Mouse (Mus musculus): ENCODE data around the gene Psmd11. TPM values are rescaled to one million over a fixed set of nuclear protein-coding genes. Genes with fewer than 3 reads are reported as not detected.

Gene Psmd11
- polyA plus RNA-seq, 1 experiment from 2014 or later: 300 TPM

GRCm38 (mm10) chr11:80484191-80484791, 55.9 kb downstream of the Psmd11 start:
- Histone ChIP-seq H3K36me3 (ENCODE audit: control insufficient read depth, insufficient read depth, low read length) (no peaks in the 10 kb centered on the region), H3K4me2 (replicated peaks; ENCODE audit: low read depth, low read length) (no peak overlapping the region), H3K9me3 (ENCODE audit: control insufficient read depth, low read length) (no peaks in the 10 kb centered on the region), H3K9ac (ENCODE audit: low read depth, low read length) (no peak overlapping the region), H3K27me3 (ENCODE audit: control insufficient read depth, insufficient read depth, low read length) (no peaks in the 10 kb centered on the region), H3K4me1 (ENCODE audit: control insufficient read depth, insufficient read depth, low read length) (peaks cover 9% of the 10 kb centered on the region), H3K4me3 (ENCODE audit: low read length) (no peak overlapping the region), H3K27ac (ENCODE audit: low read depth, low read length) (no peak overlapping the region)
- 30% methylated on average over 12 of the region's 12 CpGs for WGBS
- peak; percentile 68 for ATAC-seq (ENCODE audit: low FRiP score, low TSS enrichment)

GRCm38 (mm10) chr11:80485120-80485551, 56.7 kb downstream of the Psmd11 start:
- 77% methylated on average over 9 of the region's 9 CpGs for WGBS

GRCm38 (mm10) chr11:80485622-80486206, 57.3 kb downstream of the Psmd11 start:
- no peaks in the 10 kb centered on the region for H3K36me3 ChIP-seq (ENCODE audit: control insufficient read depth, insufficient read depth, low read length)
- no peak overlapping the region for H3K4me2 ChIP-seq (replicated peaks; ENCODE audit: low read depth, low read length)
- H3K9ac ChIP-seq (ENCODE audit: low read depth, low read length): no peak overlapping the region
- H3K27ac ChIP-seq (ENCODE audit: low read depth, low read length): no peak overlapping the region
- H3K27me3 ChIP-seq (ENCODE audit: control insufficient read depth, insufficient read depth, low read length): no peaks in the 10 kb centered on the region
- ATAC-seq (ENCODE audit: low FRiP score, low TSS enrichment): no peak
- H3K4me1 ChIP-seq (ENCODE audit: control insufficient read depth, insufficient read depth, low read length): peaks cover 14% of the 10 kb centered on the region
- H3K9me3 ChIP-seq (ENCODE audit: control insufficient read depth, low read length): no peaks in the 10 kb centered on the region
- WGBS: 74% methylated on average over 10 of the region's 10 CpGs
- no peak overlapping the region for H3K4me3 ChIP-seq (ENCODE audit: low read length)

More at GRCm38 (mm10) chr11:80485120-80485551, 56.7 kb downstream of the Psmd11 start:
- no peak for ATAC-seq (ENCODE audit: low FRiP score, low TSS enrichment)
- H3K9ac ChIP-seq (ENCODE audit: low read depth, low read length): no peak overlapping the region
- no peak overlapping the region for H3K4me2 ChIP-seq (replicated peaks; ENCODE audit: low read depth, low read length)
- no peak overlapping the region for H3K4me3 ChIP-seq (ENCODE audit: low read length)
- peaks cover 13% of the 10 kb centered on the region for H3K4me1 ChIP-seq (ENCODE audit: control insufficient read depth, insufficient read depth, low read length)
- H3K27ac ChIP-seq (ENCODE audit: low read depth, low read length): no peak overlapping the region
- H3K27me3 ChIP-seq (ENCODE audit: control insufficient read depth, insufficient read depth, low read length): no peaks in the 10 kb centered on the region
- no peaks in the 10 kb centered on the region for H3K36me3 ChIP-seq (ENCODE audit: control insufficient read depth, insufficient read depth, low read length)
- no peaks in the 10 kb centered on the region for H3K9me3 ChIP-seq (ENCODE audit: control insufficient read depth, low read length)

- no peaks in the 10 kb centered on the region for H3K9me3 ChIP-seq (ENCODE audit: control insufficient read depth, low read length)
- no peak overlapping the region for H3K9ac ChIP-seq (ENCODE audit: low read depth, low read length)
- peaks cover 14% of the 10 kb centered on the region for H3K4me1 ChIP-seq (ENCODE audit: control insufficient read depth, insufficient read depth, low read length)
- ATAC-seq (ENCODE audit: low FRiP score, low TSS enrichment): no peak
- no peaks in the 10 kb centered on the region for H3K27me3 ChIP-seq (ENCODE audit: control insufficient read depth, insufficient read depth, low read length)
- no peak overlapping the region for H3K4me2 ChIP-seq (replicated peaks; ENCODE audit: low read depth, low read length)
- WGBS: 72% methylated on average over 15 of the region's 15 CpGs
- no peak overlapping the region for H3K4me3 ChIP-seq (ENCODE audit: low read length)
- H3K36me3 ChIP-seq (ENCODE audit: control insufficient read depth, insufficient read depth, low read length): no peaks in the 10 kb centered on the region
- no peak overlapping the region for H3K27ac ChIP-seq (ENCODE audit: low read depth, low read length)
Observed at GRCm38 (mm10) chr11:80487904-80488587, 59.6 kb downstream of the Psmd11 start.

GRCm38 (mm10) chr11:80489172-80489881, 60.9 kb downstream of the Psmd11 start:
- ATAC-seq (ENCODE audit: low FRiP score, low TSS enrichment): no peak

GRCm38 (mm10) chr11:80489882-80490196, 61.4 kb downstream of the Psmd11 start:
- 42% methylated on average over 5 of the region's 5 CpGs for WGBS
- H3K4me2 ChIP-seq (replicated peaks; ENCODE audit: low read depth, low read length): no peak overlapping the region; the same call in 1 of the 2 replicates
- H3K9me3 ChIP-seq (ENCODE audit: control insufficient read depth, low read length): no peaks in the 10 kb centered on the region
- H3K36me3 ChIP-seq (ENCODE audit: control insufficient read depth, insufficient read depth, low read length): no peaks in the 10 kb centered on the region
- no peak overlapping the region for H3K27ac ChIP-seq (ENCODE audit: low read depth, low read length)
- peak overlapping the region; percentile 18; the same call in 1 of the 2 replicates for H3K9ac ChIP-seq (ENCODE audit: low read depth, low read length)
- no peaks in the 10 kb centered on the region for H3K27me3 ChIP-seq (ENCODE audit: control insufficient read depth, insufficient read depth, low read length)
- peaks cover 14% of the 10 kb centered on the region for H3K4me1 ChIP-seq (ENCODE audit: control insufficient read depth, insufficient read depth, low read length)
- H3K4me3 ChIP-seq (ENCODE audit: low read length): no peak overlapping the region
- no peak for ATAC-seq (ENCODE audit: low FRiP score, low TSS enrichment)

More at GRCm38 (mm10) chr11:80489172-80489881, 60.9 kb downstream of the Psmd11 start:
- Histone ChIP-seq H3K9me3 (ENCODE audit: control insufficient read depth, low read length) (no peaks in the 10 kb centered on the region), H3K27me3 (ENCODE audit: control insufficient read depth, insufficient read depth, low read length) (no peaks in the 10 kb centered on the region), H3K27ac (ENCODE audit: low read depth, low read length) (no peak overlapping the region), H3K9ac (ENCODE audit: low read depth, low read length) (peak overlapping the region; percentile 18; the same call in 1 of the 2 replicates), H3K36me3 (ENCODE audit: control insufficient read depth, insufficient read depth, low read length) (no peaks in the 10 kb centered on the region), H3K4me3 (ENCODE audit: low read length) (no peak overlapping the region), H3K4me2 (replicated peaks; ENCODE audit: low read depth, low read length) (no peak overlapping the region; the same call in 1 of the 2 replicates), H3K4me1 (ENCODE audit: control insufficient read depth, insufficient read depth, low read length) (peaks cover 14% of the 10 kb centered on the region)
- 28% methylated on average over 12 of the region's 12 CpGs for WGBS

- no peak for ATAC-seq (ENCODE audit: low FRiP score, low TSS enrichment)
Observed at GRCm38 (mm10) chr11:80490831-80491230, 62.4 kb downstream of the Psmd11 start.

GRCm38 (mm10) chr11:80493186-80493585, 64.8 kb downstream of the Psmd11 start:
- H3K4me3 ChIP-seq (ENCODE audit: low read length): no peak overlapping the region
- ATAC-seq (ENCODE audit: low FRiP score, low TSS enrichment): no peak
- 93% methylated on average over 5 of the region's 5 CpGs for WGBS
- no peak overlapping the region for H3K4me2 ChIP-seq (replicated peaks; ENCODE audit: low read depth, low read length)
- H3K4me1 ChIP-seq (ENCODE audit: control insufficient read depth, insufficient read depth, low read length): peaks cover 14% of the 10 kb centered on the region
- H3K27ac ChIP-seq (ENCODE audit: low read depth, low read length): no peak overlapping the region
- H3K27me3 ChIP-seq (ENCODE audit: control insufficient read depth, insufficient read depth, low read length): no peaks in the 10 kb centered on the region
- H3K9ac ChIP-seq (ENCODE audit: low read depth, low read length): no peak overlapping the region
- H3K36me3 ChIP-seq (ENCODE audit: control insufficient read depth, insufficient read depth, low read length): no peaks in the 10 kb centered on the region
- H3K9me3 ChIP-seq (ENCODE audit: control insufficient read depth, low read length): no peaks in the 10 kb centered on the region

More at GRCm38 (mm10) chr11:80490831-80491230, 62.4 kb downstream of the Psmd11 start:
- Histone ChIP-seq H3K9me3 (ENCODE audit: control insufficient read depth, low read length) (no peaks in the 10 kb centered on the region), H3K36me3 (ENCODE audit: control insufficient read depth, insufficient read depth, low read length) (no peaks in the 10 kb centered on the region), H3K27me3 (ENCODE audit: control insufficient read depth, insufficient read depth, low read length) (no peaks in the 10 kb centered on the region), H3K4me2 (replicated peaks; ENCODE audit: low read depth, low read length) (no peak overlapping the region), H3K27ac (ENCODE audit: low read depth, low read length) (no peak overlapping the region), H3K9ac (ENCODE audit: low read depth, low read length) (no peak overlapping the region), H3K4me3 (ENCODE audit: low read length) (no peak overlapping the region), H3K4me1 (ENCODE audit: control insufficient read depth, insufficient read depth, low read length) (peaks cover 14% of the 10 kb centered on the region)
- 65% methylated on average over 10 of the region's 10 CpGs for WGBS
